Mouse (Mus musculus): ENCODE measurements at regions not wholly inside any gene's neighbourhood (a gene's known extent, or its start where the extent isn't known, plus 50 kb on each side); places are given as distances from the start of the nearest gene placed in this dataset.

DNA sequence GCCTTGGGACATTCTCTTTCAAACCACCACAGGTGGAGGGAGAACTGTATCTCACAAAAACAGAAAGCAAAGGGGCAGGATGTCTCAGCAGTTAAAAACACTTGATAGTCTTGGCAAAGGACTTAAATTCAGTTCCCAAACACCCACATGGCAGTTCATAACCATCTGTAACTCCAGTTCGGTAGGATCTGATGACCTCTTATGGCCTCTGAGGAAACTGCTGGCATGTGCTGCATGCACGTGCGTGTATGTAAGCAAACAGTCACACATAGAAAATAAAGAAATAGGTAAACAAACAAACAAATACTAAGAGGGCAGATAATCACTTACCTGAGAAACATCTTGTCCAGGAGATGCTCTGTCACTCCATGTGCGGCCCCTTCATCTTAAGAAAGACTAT, 129.4 kb upstream of the Ufm1 start:
- WGBS = 78% methylated on average over 4 of the region's 4 CpGs
- no peak overlapping the region for H3K4me2 ChIP-seq (replicated peaks)
- no peaks in the 10 kb centered on the region for H3K27me3 ChIP-seq
- no peak for ATAC-seq (ENCODE audit: low FRiP score, low read depth)
- H3K9ac ChIP-seq (replicated peaks) = no peak overlapping the region
- H3K27ac ChIP-seq (replicated peaks) = no peak overlapping the region
- no peaks in the 10 kb centered on the region for H3K36me3 ChIP-seq
- H3K9me3 ChIP-seq = no peaks in the 10 kb centered on the region
- H3K4me1 ChIP-seq = peaks cover 7% of the 10 kb centered on the region; the same call in 1 of the 2 replicates
- no peak overlapping the region for H3K4me3 ChIP-seq

- no peak overlapping the region for H3K27ac ChIP-seq (replicated peaks)
- no peaks in the 10 kb centered on the region for H3K27me3 ChIP-seq
- ATAC-seq (ENCODE audit: low FRiP score, low read depth) = no peak
- no peaks in the 10 kb centered on the region for H3K9me3 ChIP-seq
- no peaks in the 10 kb centered on the region for H3K36me3 ChIP-seq
- H3K9ac ChIP-seq (replicated peaks) = no peak overlapping the region
- H3K4me3 ChIP-seq = no peak overlapping the region
- no peak overlapping the region for H3K4me2 ChIP-seq (replicated peaks)
- peaks cover 4% of the 10 kb centered on the region; the same call in 1 of the 2 replicates for H3K4me1 ChIP-seq
- WGBS = 87% methylated on average over 9 of the region's 9 CpGs
These were observed 125.2 kb upstream of the Ufm1 start for GRCm38 (mm10) chr3:53988796-53989195.

DNA sequence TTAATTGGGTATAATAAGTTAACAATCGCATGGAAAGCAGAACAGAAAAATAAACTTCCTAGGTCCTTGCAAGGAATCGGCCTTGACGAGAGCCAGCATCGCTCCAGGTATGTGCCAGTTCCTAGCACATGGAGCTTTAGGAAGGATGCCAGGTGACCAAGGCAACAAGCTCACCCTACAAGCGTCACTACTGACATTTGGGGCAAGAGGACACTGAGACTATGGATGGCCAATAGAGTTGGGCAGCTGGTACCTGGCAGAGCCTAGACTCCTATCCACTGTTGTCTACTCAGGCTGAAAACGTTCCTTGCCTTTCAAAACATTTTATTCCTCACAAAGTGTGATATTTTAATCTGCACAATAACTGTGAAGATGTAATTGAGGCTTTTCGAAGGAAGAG, 124.6 kb upstream of the Ufm1 start:
- Histone ChIP-seq H3K9ac (replicated peaks) (no peak overlapping the region), H3K27ac (replicated peaks) (no peak overlapping the region), H3K36me3 (no peaks in the 10 kb centered on the region), H3K4me3 (no peak overlapping the region), H3K4me2 (replicated peaks) (no peak overlapping the region), H3K27me3 (no peaks in the 10 kb centered on the region), H3K4me1 (no peaks in the 10 kb centered on the region), H3K9me3 (no peaks in the 10 kb centered on the region)
- WGBS = 90% methylated on average over 7 of the region's 7 CpGs
- no peak for ATAC-seq (ENCODE audit: low FRiP score, low read depth)

DNA sequence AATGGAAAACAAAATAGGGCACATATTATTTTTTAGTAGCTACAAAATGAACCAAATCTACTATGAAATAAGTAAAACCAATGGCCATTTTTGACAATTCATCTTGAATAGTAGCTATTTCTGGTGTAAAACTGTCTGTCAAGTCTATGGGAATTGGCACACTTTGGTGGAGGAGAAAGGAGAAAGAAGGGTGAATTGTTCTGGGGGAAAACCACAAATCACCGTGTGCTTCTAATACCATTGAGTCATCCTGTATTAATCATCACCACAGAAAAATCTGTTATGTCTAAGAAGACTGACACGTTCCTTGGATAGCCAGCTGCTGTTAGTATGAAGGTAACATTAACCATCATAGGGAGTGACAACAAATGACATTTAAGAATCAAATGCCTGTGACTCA, 123.7 kb upstream of the Ufm1 start:
- no peak overlapping the region for H3K4me3 ChIP-seq
- H3K27me3 ChIP-seq = no peaks in the 10 kb centered on the region
- no peak overlapping the region for H3K9ac ChIP-seq (replicated peaks)
- no peak overlapping the region for H3K27ac ChIP-seq (replicated peaks)
- WGBS = 96% methylated on average over 2 of the region's 2 CpGs
- H3K4me2 ChIP-seq (replicated peaks) = no peak overlapping the region
- H3K9me3 ChIP-seq = no peaks in the 10 kb centered on the region
- no peak for ATAC-seq (ENCODE audit: low FRiP score, low read depth)
- no peaks in the 10 kb centered on the region for H3K4me1 ChIP-seq
- H3K36me3 ChIP-seq = no peaks in the 10 kb centered on the region

- ATAC-seq (ENCODE audit: low FRiP score, low read depth) = no peak
- H3K4me2 ChIP-seq (replicated peaks) = no peak overlapping the region
- WGBS = 88% methylated on average over 6 of the region's 6 CpGs
- H3K9me3 ChIP-seq = no peaks in the 10 kb centered on the region
- no peak overlapping the region for H3K4me3 ChIP-seq
- H3K27me3 ChIP-seq = no peaks in the 10 kb centered on the region
- no peaks in the 10 kb centered on the region for H3K36me3 ChIP-seq
- no peak overlapping the region for H3K9ac ChIP-seq (replicated peaks)
- H3K27ac ChIP-seq (replicated peaks) = no peak overlapping the region
- no peaks in the 10 kb centered on the region for H3K4me1 ChIP-seq
These were observed 121.3 kb upstream of the Ufm1 start for GRCm38 (mm10) chr3:53984743-53985550.

DNA sequence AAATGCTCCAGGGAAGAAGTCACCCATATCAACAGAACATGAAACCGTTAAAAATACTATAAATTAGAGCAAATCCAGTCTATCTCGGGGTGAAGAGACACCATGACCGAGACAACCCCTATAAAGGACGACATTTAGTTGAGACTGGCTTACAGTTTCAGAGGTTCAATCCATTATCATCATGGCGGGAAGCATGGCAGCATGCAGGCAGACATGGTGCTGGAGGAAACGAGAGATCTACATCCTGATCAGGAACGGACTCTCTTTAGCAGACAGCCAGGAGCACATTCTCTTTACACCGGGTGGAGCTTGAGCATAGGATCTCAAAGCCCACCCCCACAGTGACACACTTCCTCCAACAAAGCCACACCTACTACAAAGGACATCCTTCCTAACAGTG, 118.7 kb upstream of the Ufm1 start:
- no peaks in the 10 kb centered on the region for H3K9me3 ChIP-seq
- H3K36me3 ChIP-seq = no peaks in the 10 kb centered on the region
- ATAC-seq (ENCODE audit: low FRiP score, low read depth) = no peak
- H3K27ac ChIP-seq (replicated peaks) = no peak overlapping the region
- H3K4me2 ChIP-seq (replicated peaks) = no peak overlapping the region
- no peak overlapping the region for H3K4me3 ChIP-seq
- H3K4me1 ChIP-seq = no peaks in the 10 kb centered on the region
- no peaks in the 10 kb centered on the region for H3K27me3 ChIP-seq
- 95% methylated on average over 8 of the region's 8 CpGs for WGBS
- H3K9ac ChIP-seq (replicated peaks) = no peak overlapping the region

DNA sequence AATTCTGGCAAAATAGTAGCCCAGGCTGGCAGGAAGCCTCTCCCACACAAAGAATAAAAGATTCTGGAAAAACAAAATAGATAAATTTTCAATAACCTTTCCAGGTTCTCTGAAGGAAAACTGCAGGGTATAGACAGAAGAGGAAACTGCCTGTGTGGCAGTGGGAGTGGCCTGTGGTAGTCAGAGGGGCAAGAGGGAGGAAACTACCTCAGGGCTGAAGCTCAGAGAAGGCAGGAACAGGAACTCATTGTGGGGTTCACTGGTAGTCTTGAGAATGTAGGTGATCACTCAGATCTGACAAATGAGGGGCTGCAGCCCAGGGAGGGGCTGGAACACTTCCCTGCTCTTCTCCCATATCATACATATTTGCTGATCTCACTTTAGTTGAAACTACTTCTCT, 118.0 kb upstream of the Ufm1 start:
- H3K4me2 ChIP-seq (replicated peaks) = no peak overlapping the region
- no peak for ATAC-seq (ENCODE audit: low FRiP score, low read depth)
- no peaks in the 10 kb centered on the region for H3K4me1 ChIP-seq
- no peaks in the 10 kb centered on the region for H3K36me3 ChIP-seq
- no peaks in the 10 kb centered on the region for H3K9me3 ChIP-seq
- no peaks in the 10 kb centered on the region for H3K27me3 ChIP-seq
- H3K9ac ChIP-seq (replicated peaks) = no peak overlapping the region
- H3K27ac ChIP-seq (replicated peaks) = no peak overlapping the region
- H3K4me3 ChIP-seq = no peak overlapping the region

- no peak for ATAC-seq (ENCODE audit: low FRiP score, low read depth)
- WGBS = 79% methylated on average over 5 of the region's 5 CpGs
- H3K4me3 ChIP-seq = no peak overlapping the region
- H3K27ac ChIP-seq (replicated peaks) = no peak overlapping the region
- H3K9me3 ChIP-seq = no peaks in the 10 kb centered on the region
- no peaks in the 10 kb centered on the region for H3K4me1 ChIP-seq
- H3K36me3 ChIP-seq = no peaks in the 10 kb centered on the region
- no peaks in the 10 kb centered on the region for H3K27me3 ChIP-seq
- H3K4me2 ChIP-seq (replicated peaks) = no peak overlapping the region
- H3K9ac ChIP-seq (replicated peaks) = no peak overlapping the region
These were observed 113.9 kb upstream of the Ufm1 start for GRCm38 (mm10) chr3:53977379-53978080.

GRCm38 (mm10) chr3:53974905-53975551, 111.4 kb upstream of the Ufm1 start:
- Histone ChIP-seq H3K9ac (replicated peaks) (no peak overlapping the region), H3K9me3 (no peaks in the 10 kb centered on the region), H3K36me3 (no peaks in the 10 kb centered on the region), H3K27ac (replicated peaks) (no peak overlapping the region), H3K4me2 (replicated peaks) (no peak overlapping the region), H3K4me3 (no peak overlapping the region), H3K27me3 (no peaks in the 10 kb centered on the region), H3K4me1 (no peaks in the 10 kb centered on the region)
- ATAC-seq (ENCODE audit: low FRiP score, low read depth) = no peak
- WGBS = 44% methylated on average over 10 of the region's 10 CpGs

GRCm38 (mm10) chr3:53969000-53969641, 105.5 kb upstream of the Ufm1 start:
- Histone ChIP-seq H3K9me3 (no peaks in the 10 kb centered on the region), H3K4me1 (no peaks in the 10 kb centered on the region)

DNA sequence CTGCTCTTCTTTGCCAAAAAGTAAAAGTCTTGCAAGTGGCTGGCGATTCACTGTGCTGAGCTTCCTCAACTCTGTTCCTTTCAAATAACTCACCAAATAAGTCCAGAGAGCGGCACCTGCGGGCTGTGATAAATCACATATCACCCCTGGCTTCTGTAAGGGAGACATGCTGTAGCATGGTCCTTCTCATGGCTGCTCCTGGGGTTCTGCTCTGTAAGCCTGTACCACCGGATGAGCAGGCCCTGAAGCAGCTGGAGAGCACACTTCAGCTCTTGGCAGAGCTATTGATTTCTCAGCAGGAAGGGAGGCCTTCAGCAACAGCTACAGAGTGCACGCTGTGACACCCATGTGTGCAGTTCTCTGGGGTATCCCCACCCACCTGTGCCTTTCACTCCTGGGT, 101.5 kb upstream of the Ufm1 start:
- WGBS = 75% methylated on average over 5 of the region's 5 CpGs
- no peak overlapping the region for H3K27ac ChIP-seq (replicated peaks)
- H3K9ac ChIP-seq (replicated peaks) = no peak overlapping the region
- H3K4me1 ChIP-seq = no peaks in the 10 kb centered on the region
- no peak for ATAC-seq (ENCODE audit: low FRiP score, low read depth)
- H3K27me3 ChIP-seq = no peaks in the 10 kb centered on the region
- H3K4me3 ChIP-seq = no peak overlapping the region
- H3K4me2 ChIP-seq (replicated peaks) = no peak overlapping the region
- no peaks in the 10 kb centered on the region for H3K36me3 ChIP-seq
- no peaks in the 10 kb centered on the region for H3K9me3 ChIP-seq

More at GRCm38 (mm10) chr3:53969000-53969641, 105.5 kb upstream of the Ufm1 start:
- H3K27ac ChIP-seq (replicated peaks) = no peak overlapping the region
- no peaks in the 10 kb centered on the region for H3K36me3 ChIP-seq
- 73% methylated on average over 5 of the region's 5 CpGs for WGBS
- no peak for ATAC-seq (ENCODE audit: low FRiP score, low read depth)
- H3K27me3 ChIP-seq = no peaks in the 10 kb centered on the region
- no peak overlapping the region for H3K4me2 ChIP-seq (replicated peaks)
- no peak overlapping the region for H3K4me3 ChIP-seq
- H3K9ac ChIP-seq (replicated peaks) = no peak overlapping the region

GRCm38 (mm10) chr3:53953801-53954200, 90.2 kb upstream of the Ufm1 start:
- Histone ChIP-seq H3K9ac (replicated peaks) (no peak overlapping the region), H3K4me2 (replicated peaks) (no peak overlapping the region), H3K4me3 (no peak overlapping the region), H3K27ac (replicated peaks) (no peak overlapping the region), H3K4me1 (no peaks in the 10 kb centered on the region), H3K27me3 (no peaks in the 10 kb centered on the region), H3K9me3 (no peaks in the 10 kb centered on the region), H3K36me3 (no peaks in the 10 kb centered on the region)
- ATAC-seq (ENCODE audit: low FRiP score, low read depth) = no peak
- WGBS = 85% methylated on average over 2 of the region's 2 CpGs

All from midbrain, embryonic 12.5 days (tissue).